Mouse (Mus musculus) myocyte (in vitro differentiated cells): ENCODE results near the gene Srp72. TPM values are rescaled to one million over a fixed set of nuclear protein-coding genes. Genes with fewer than 3 reads are reported as not detected.
A peak's percentile ranks its signal among the peaks of the same experiment; 100 is the strongest.
"Not testable (repeated sequence)": the region's sequence is repeated elsewhere in the genome, so short reads cannot be mapped to it uniquely, and the experiment has no call there.

Source experiments
- H3K27me3 ChIP-seq: one replicate; pipeline ENCODE4 v1.6.1; 2011; ENCODE audit not compliant: control insufficient read depth, insufficient read depth, insufficient read length
- H3K36me3 ChIP-seq: one replicate; pipeline ENCODE4 v1.6.1; 2011; ENCODE audit not compliant: control insufficient read depth, insufficient read depth
- H3K4me2 ChIP-seq: one replicate; pipeline ENCODE4 v1.6.1; 2011; ENCODE audit warnings: low read depth, control low read depth
- H3K4me3 ChIP-seq: one replicate; pipeline ENCODE4 v1.5.1; 2011; ENCODE audit warnings: mild to moderate bottlenecking, control low read depth, moderate library complexity
- H3K79me2 ChIP-seq: one replicate; pipeline ENCODE4 v1.6.1; 2011; ENCODE audit not compliant: control insufficient read depth, insufficient read depth
- H3ac ChIP-seq: one replicate; pipeline ENCODE4 v1.6.1; 2011; ENCODE audit not compliant: control insufficient read depth, insufficient read length
- CEBPB ChIP-seq: IDR thresholded peaks from 2 replicates; pipeline ENCODE4 v1.6.1; 2011; ENCODE audit warnings: mild to moderate bottlenecking, moderate library complexity; ENCODE audit not compliant: poor library complexity, insufficient read depth, severe bottlenecking
- E2F4 ChIP-seq: IDR thresholded peaks from one replicate; pipeline ENCODE4 v1.6.1; 2011; ENCODE audit warnings: mild to moderate bottlenecking, control low read depth, moderate library complexity; ENCODE audit not compliant: insufficient read depth
- MAX ChIP-seq: IDR thresholded peaks from one replicate; pipeline ENCODE4 v1.6.1; 2011; ENCODE audit warnings: low read depth, mild to moderate bottlenecking, control low read depth
- MYOD1 ChIP-seq, 3 experiments: IDR thresholded peaks; one replicate each; pipeline ENCODE4 v1.6.1; 2011; ENCODE audit warnings: control low read depth in 2 of 3, low read depth in 2 of 3, mild to moderate bottlenecking in 2 of 3, moderate library complexity in 1 of 3; ENCODE audit not compliant: insufficient read length in 2 of 3, control insufficient read depth in 1 of 3
- MYOG ChIP-seq, 3 experiments: IDR thresholded peaks; one replicate each; pipeline ENCODE4 v1.6.1; 2011; ENCODE audit warnings: control low read depth in 2 of 3, low read depth in 2 of 3, mild to moderate bottlenecking in 2 of 3; ENCODE audit not compliant: insufficient read length in 2 of 3, control insufficient read depth in 1 of 3, insufficient read depth in 1 of 3
- POLR2A ChIP-seq: IDR thresholded peaks from one replicate; pipeline ENCODE4 v1.6.1; 2011; ENCODE audit warnings: low read depth, mild to moderate bottlenecking, control low read depth, moderate library complexity; ENCODE audit not compliant: insufficient read length
- POLR2AphosphoS2 ChIP-seq: IDR thresholded peaks from one replicate; pipeline ENCODE4 v1.6.1; 2011; ENCODE audit warnings: low read depth, control low read depth; ENCODE audit not compliant: insufficient read length
- REST ChIP-seq: IDR thresholded peaks from one replicate; pipeline ENCODE4 v1.6.1; 2011; ENCODE audit warnings: mild to moderate bottlenecking, control low read depth, moderate library complexity; ENCODE audit not compliant: insufficient read depth, insufficient read length
- SRF ChIP-seq: IDR thresholded peaks from one replicate; pipeline ENCODE4 v1.6.1; 2011; ENCODE audit warnings: low read depth; ENCODE audit not compliant: control insufficient read depth, insufficient read length
- TCF12 ChIP-seq: IDR thresholded peaks from one replicate; pipeline ENCODE4 v1.6.1; 2011; ENCODE audit warnings: mild to moderate bottlenecking, control low read depth; ENCODE audit not compliant: poor library complexity, insufficient read depth, severe bottlenecking
- TCF3 ChIP-seq: IDR thresholded peaks from one replicate; pipeline ENCODE4 v1.6.1; 2011; ENCODE audit warnings: low read depth, control low read depth; ENCODE audit not compliant: insufficient read length
- USF1 ChIP-seq: IDR thresholded peaks from one replicate; pipeline ENCODE4 v1.6.1; 2011; ENCODE audit warnings: low read depth, mild to moderate bottlenecking, control low read depth, moderate library complexity
- polyA plus RNA-seq: library from polyadenylated mRNA; unstranded; fragments of >200 nt; fragmentation: generic; extraction: Trizol; gene quantifications from one replicate; pipeline ENCODE4 v1.2.1, GENCODE M21; 2012; ENCODE audit warnings: missing spikeins

Gene Srp72
- polyA plus RNA-seq, 1 experiment, result 54.2 TPM

DNA sequence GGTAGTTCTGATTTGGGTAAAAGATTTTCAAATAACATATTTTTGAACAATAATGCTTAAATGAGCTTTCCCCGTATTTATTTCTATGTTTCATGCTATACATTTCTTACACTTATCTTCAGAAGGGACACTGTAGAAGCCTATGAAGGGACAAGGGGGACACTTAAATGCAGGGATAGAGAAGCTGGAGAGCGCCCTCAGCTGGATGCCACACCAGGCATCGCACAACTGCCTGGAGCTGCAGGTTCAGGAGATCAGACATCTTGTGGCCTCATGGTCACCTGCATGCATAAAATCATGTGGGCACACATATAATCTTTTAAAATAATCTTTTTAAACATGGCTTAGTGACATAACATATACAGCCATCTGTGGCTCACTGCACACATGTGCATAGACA lies 9.8 kb upstream of the Srp72 start:
- TF ChIP-seq CEBPB (no peak), SRF (no peak), TCF3 (no peak), MYOD1 (IDR thresholded peaks at IDR 0.05; ENCODE audit: control insufficient read depth in 1 of 3, insufficient read length in 2 of 3, low read depth in 2 of 3) (no peak), MAX (no peak), TCF12 (no peak), MYOG (IDR thresholded peaks at IDR 0.05; ENCODE audit: control insufficient read depth in 1 of 3, insufficient read depth in 1 of 3, insufficient read length in 2 of 3, low read depth in 2 of 3) (no peak), USF1 (no peak), REST (no peak), POLR2A (no peak), POLR2AphosphoS2 (no peak), E2F4 (no peak)

DNA sequence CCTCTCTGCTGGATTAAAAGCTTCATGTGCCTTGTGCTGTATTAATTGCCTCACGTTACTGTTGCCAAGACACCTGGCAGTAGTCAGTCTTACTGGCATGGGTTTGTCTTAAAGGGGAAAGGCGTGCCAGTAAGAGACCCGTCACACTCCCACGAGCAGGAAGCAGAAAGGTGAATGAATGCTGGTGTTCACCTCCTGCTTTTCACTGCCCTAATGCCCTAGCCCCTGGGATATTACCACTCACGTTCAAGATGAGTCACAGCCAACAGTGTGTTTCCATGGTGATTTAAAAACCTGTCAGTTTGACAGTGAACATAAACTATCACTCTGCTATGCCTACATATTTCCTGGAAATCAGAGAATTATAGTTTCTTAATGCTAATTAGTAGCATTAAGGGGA lies 5.2 kb upstream of the Srp72 start:
- no peak for TF ChIP-seq POLR2AphosphoS2
- TF ChIP-seq E2F4, result no peak
- TF ChIP-seq TCF12, result no peak
- TF ChIP-seq SRF, result no peak
- no peak for TF ChIP-seq MAX
- H3K36me3 ChIP-seq, result peaks cover 23% of the 10 kb centered on the region

More for the DNA sequence above, 9.8 kb upstream of the Srp72 start:
- no peaks in the 10 kb centered on the region for H3K27me3 ChIP-seq
- H3K79me2 ChIP-seq, result no peaks in the 10 kb centered on the region
- H3ac ChIP-seq, result no peak overlapping the region
- H3K4me2 ChIP-seq, result no peak overlapping the region
- no peak overlapping the region for H3K4me3 ChIP-seq
- peaks cover 31% of the 10 kb centered on the region for H3K36me3 ChIP-seq

DNA sequence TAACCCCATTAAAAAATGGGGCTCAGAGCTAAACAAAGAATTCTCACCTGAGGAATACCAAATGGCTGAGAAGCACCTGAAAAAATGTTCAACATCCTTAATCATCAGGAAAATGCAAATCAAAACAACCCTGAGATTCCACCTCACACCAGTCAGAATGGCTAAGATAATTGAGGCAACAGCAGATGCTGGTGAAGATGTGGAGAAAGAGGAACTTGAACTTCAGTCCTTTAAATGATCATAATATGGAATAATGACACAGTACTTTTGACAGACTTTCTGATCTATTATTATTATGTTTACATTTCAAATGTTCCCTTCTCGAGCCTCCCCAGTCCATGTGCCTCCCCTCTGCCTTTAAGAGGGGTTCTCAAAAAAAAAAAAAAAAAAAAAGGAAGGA lies 3.4 kb upstream of the Srp72 start:
- not testable (repeated sequence) for H3K27me3 ChIP-seq, H3ac ChIP-seq, H3K4me2 ChIP-seq, H3K4me3 ChIP-seq
- Histone ChIP-seq H3K36me3 (peaks cover 12% of the 10 kb centered on the region), H3K79me2 (peaks cover 21% of the 10 kb centered on the region)

More for the DNA sequence above, 5.2 kb upstream of the Srp72 start:
- Histone ChIP-seq H3K27me3 (no peaks in the 10 kb centered on the region), H3ac (no peak overlapping the region), H3K79me2 (peaks cover 3% of the 10 kb centered on the region), H3K4me3 (no peak overlapping the region), H3K4me2 (no peak overlapping the region)

DNA sequence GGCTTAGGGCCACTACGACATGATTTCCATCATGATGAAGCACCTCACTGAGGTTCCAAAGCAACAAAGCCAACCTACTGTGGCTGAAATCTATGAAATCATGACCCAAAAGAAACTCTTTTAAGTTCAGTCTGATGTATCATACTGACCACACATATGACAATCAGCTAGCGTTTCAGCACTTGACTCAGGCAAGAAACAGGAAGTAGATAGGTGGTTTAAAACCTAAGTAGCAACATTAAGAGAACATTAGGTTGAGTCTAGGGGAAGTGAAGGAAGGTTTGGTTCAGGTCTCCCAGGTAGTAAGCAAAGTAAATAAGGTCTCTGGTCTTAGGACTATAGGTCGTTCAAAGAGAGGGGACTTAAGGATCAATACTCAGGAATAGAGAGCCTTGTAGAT lies 995 bp upstream of the Srp72 start:
- peaks cover 27% of the 10 kb centered on the region for H3K79me2 ChIP-seq
- H3K4me2 ChIP-seq, result peak overlapping the region; percentile 85
- peak overlapping the region; percentile 99 for H3K4me3 ChIP-seq
- peaks cover 18% of the 10 kb centered on the region for H3K36me3 ChIP-seq
- no peaks in the 10 kb centered on the region for H3K27me3 ChIP-seq
- no peak overlapping the region for H3ac ChIP-seq
- TF ChIP-seq SRF, result no peak
- no peak for TF ChIP-seq TCF12
- TF ChIP-seq MYOG (IDR thresholded peaks at IDR 0.05; ENCODE audit: control insufficient read depth in 1 of 3, insufficient read depth in 1 of 3, insufficient read length in 2 of 3, low read depth in 2 of 3), result no peak
- TF ChIP-seq TCF3, result no peak
- TF ChIP-seq E2F4, result no peak
- no peak for TF ChIP-seq REST
- no peak for TF ChIP-seq MAX
- TF ChIP-seq CEBPB, result no peak
- no peak for TF ChIP-seq USF1

DNA sequence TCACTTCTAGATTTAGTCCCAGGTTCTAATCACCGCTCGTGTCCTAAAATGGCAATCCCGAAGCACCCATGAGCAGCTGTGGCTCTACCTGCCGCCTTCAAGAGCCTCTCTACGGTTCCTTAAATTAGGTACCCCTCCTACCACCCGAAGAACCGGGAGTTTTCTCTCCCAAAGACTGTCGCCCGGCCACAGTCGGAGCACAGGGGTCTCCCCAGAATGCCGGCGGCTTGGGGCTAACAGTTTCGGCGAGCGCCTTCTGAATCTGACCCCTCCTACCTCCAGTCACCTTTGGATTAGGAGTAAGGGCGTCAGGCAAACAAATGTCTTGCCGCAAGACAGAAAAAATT lies 303 bp upstream of the Srp72 start:
- H3K79me2 ChIP-seq, result peaks cover 27% of the 10 kb centered on the region
- H3K36me3 ChIP-seq, result peaks cover 18% of the 10 kb centered on the region
- H3K4me2 ChIP-seq, result peak overlapping the region; percentile 85
- H3ac ChIP-seq, result peak overlapping the region; percentile 84
- H3K27me3 ChIP-seq, result no peaks in the 10 kb centered on the region
- TF ChIP-seq POLR2A, result no peak
- no peak for TF ChIP-seq E2F4
- H3K4me3 ChIP-seq, result peak overlapping the region; percentile 99

DNA sequence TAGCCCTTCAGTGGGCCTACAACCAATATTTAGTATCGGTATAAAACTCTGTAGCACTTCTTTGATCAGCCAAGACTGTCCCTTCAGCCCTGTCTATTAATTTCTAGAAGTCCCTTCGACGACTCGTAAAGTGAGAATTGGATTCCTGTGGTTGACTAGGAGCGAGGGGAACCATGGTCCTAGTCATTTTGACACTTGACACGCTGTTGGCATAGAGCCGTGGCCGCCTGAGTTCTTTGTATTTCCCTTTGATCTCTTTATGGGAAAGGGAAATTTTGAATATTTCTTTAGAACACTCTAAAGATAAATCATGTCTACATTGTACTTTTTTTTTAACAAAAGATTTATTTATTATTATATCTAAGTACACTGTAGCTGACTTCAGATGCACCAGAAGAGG lies 1.3 kb downstream of the Srp72 start:
- peak overlapping the region; percentile 79 for H3K4me2 ChIP-seq
- peaks cover 18% of the 10 kb centered on the region for H3K36me3 ChIP-seq
- peak overlapping the region; percentile 99 for H3K4me3 ChIP-seq
- peaks cover 27% of the 10 kb centered on the region for H3K79me2 ChIP-seq
- no peak overlapping the region for H3ac ChIP-seq
- TF ChIP-seq SRF (no peak), TCF12 (no peak), CEBPB (no peak), POLR2AphosphoS2 (no peak), REST (no peak), MAX (no peak), MYOG (IDR thresholded peaks at IDR 0.05; ENCODE audit: control insufficient read depth in 1 of 3, insufficient read depth in 1 of 3, insufficient read length in 2 of 3, low read depth in 2 of 3) (no peak)
- H3K27me3 ChIP-seq, result no peaks in the 10 kb centered on the region
